Mouse (Mus musculus): ENCODE measurements at regions not wholly inside any gene's neighbourhood (a gene's known extent, or its start where the extent isn't known, plus 50 kb on each side); places are given as distances from the start of the nearest gene placed in this dataset.

GRCm38 (mm10) chr1:128687236-128687927 is 95.3 kb upstream of the Cxcr4 start:
- TF ChIP-seq CTCF (IDR thresholded peaks at IDR 0.05; ENCODE audit: low read depth, low read length) (no peak), POLR2A (IDR thresholded peaks at IDR 0.05; ENCODE audit: extremely low read depth, insufficient read depth, low read length) (no peak)

Measured in liver, adult 2 months (tissue).